Mouse (Mus musculus) heart, adult 18-20 months (tissue): ENCODE measurements around the gene Capn13. TPM values are rescaled to one million over a fixed set of nuclear protein-coding genes. Genes with fewer than 3 reads are reported as not detected.
"Not testable (repeated sequence)": the region's sequence is repeated elsewhere in the genome, so short reads cannot be mapped to it uniquely, and the experiment has no call there.

Source experiments
- DNase-seq, 2 experiments: peaks; one replicate each; pipeline ENCODE4 v3.0.0; 2021 to 2022; ENCODE audit warnings: mixed read lengths in 1 of 2
- total RNA-seq, 2 experiments: library from RNA; stranded (reverse); gene quantifications; 2 replicates each; pipeline ENCODE4 v1.2.3; 2021

Capn13 gene
- total RNA-seq, 2 experiments from 2014 or later = not detected

GRCm38 (mm10) chr17:73343632-73344390 is 56.9 kb downstream of the Capn13 start:
- DNase-seq = no peak

DNA sequence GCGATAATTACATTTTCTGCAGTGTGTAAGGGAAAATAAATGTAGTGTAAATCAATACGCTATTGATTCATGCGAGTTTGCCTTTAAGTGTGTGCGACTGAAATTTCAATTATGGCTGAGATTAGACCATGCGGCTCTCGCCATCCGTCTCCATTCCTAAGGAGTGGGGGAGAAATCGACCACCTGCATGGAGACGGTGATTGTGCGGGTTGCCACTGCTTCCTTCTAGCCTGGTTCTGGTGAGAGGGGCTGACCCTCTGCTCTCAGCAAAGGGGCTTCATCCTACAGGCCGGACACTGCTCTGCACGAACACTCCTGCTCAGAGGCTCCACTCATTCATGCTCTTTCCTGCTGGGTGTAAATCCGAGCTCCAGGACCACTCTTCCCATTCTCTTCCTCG is 58.0 kb downstream of the Capn13 start:
- DNase-seq = no peak

DNA sequence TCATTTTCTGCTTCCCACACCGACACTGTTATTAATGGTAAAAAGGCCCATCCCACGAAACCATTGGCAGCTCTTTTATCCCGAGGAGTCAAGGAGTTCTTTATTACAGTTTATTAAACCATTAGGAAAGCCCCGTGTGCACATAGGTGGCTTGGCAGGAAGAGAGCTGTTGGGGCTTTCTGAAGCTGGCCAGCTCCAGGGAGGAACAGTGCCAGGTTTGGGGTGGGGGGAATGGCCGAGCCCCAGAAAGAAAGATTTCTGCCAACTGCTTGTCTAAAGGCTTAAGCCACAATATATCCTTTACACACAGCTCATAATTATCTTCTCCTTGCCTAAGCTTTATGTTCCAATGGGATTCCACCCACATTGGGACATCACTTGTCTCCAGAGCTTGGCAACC is 71.6 kb downstream of the Capn13 start:
- no peak for DNase-seq

- no peak for DNase-seq
These were observed 75.4 kb downstream of the Capn13 start for GRCm38 (mm10) chr17:73325314-73325713.

DNA sequence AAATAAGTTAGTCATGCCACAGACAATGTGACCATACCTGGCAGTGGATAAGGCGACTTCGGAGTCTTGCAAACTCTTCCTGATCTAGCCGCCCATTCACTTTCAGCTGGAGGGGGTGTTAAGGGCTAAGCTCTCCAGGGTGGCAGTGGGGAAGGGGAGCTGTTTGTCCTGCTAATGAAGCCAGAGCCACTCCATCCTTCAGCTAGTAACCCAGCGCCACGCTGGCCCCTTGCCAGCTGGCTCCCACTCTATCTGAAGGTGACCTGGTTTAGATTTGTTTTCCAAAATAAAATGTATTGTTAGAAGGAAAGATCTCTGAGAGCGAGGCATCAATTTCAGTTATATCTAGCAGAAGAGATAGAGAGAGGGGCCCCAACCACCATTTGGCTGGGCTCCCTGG is 75.9 kb downstream of the Capn13 start:
- peak in 1 of 2 experiments; percentile 9 for DNase-seq

DNA sequence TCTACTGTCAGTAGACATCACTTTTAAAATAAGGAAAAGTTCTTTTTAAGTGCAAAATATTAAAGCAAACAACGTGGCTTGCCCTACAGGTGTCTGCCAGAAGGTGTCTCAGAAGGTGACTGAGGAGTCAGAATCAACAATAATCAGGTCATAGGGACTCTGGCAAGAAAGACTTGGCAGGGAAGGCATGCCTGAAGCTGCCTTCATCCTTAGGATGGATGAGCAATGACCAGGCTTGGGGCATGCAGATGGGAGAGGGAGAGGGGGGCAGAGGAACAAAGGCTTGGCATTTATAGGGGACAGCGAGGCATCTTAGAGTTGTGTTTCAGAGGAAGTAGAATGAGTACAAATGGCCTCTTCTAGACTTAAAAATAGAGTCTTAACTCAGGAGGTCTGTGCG is 76.7 kb downstream of the Capn13 start:
- no peak for DNase-seq

DNA sequence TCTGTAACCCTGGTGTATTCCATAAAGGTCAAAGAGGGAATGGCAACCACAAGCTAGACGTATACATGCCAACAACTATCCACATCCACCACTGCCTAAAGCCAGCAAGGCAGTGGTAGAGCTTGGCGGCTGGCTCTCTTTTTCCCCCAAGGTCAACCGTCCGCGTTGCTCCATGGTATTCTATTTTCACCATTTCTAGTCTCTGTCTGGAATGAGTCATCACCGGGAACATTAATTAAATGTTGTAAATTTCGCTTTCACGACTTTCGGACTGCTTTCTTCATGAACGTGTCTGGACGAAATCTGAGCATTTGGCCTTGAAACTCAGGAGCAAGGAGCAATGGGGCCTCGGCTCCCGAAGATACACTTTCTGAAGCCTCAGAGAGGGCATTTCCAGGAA is 85.9 kb downstream of the Capn13 start:
- no peak for DNase-seq

DNA sequence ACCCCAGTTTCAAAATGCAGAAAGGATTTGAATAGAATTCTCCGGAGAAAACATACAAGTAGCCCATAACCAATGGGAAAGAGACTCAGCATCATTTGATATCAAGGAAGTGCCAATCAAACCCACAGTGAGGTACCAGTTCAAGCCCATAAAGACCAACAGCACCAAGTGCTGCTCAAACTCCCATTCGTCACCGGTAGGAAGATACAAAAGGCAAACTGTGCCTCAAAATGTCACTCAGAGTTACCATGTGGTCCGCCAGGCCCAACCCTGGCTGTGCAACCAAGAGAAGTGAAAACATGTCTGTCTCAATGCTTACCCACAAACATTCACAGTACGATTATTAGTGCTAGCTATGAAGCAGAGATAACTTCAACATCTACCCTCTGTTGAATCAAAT is 89.2 kb downstream of the Capn13 start:
- DNase-seq = no peak

GRCm38 (mm10) chr17:73308691-73309090 is 92.0 kb downstream of the Capn13 start:
- no peak for DNase-seq

- no peak for DNase-seq
These were observed 94.0 kb downstream of the Capn13 start for GRCm38 (mm10) chr17:73306626-73307025.

DNA sequence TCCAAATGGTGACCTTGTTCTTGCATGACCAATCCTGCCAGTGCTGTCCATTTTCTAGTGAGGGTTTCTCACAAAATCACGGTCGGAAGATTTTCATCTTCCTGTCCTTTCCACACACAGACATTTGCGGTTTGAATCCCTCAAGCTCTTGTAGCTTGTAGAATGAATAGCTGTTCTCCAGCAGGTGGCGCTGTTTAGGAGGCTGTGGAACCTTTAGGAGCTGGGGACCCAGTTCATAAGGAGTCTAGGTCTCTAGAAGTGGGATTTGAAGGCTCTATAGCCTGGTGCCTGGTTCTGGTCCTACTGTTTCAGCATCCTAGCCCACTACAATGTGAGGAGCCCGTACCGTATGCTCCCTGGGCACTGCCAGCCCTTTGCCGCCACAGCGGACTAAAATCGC is 95.0 kb downstream of the Capn13 start:
- peak; percentile 28 to 67 for DNase-seq

DNA sequence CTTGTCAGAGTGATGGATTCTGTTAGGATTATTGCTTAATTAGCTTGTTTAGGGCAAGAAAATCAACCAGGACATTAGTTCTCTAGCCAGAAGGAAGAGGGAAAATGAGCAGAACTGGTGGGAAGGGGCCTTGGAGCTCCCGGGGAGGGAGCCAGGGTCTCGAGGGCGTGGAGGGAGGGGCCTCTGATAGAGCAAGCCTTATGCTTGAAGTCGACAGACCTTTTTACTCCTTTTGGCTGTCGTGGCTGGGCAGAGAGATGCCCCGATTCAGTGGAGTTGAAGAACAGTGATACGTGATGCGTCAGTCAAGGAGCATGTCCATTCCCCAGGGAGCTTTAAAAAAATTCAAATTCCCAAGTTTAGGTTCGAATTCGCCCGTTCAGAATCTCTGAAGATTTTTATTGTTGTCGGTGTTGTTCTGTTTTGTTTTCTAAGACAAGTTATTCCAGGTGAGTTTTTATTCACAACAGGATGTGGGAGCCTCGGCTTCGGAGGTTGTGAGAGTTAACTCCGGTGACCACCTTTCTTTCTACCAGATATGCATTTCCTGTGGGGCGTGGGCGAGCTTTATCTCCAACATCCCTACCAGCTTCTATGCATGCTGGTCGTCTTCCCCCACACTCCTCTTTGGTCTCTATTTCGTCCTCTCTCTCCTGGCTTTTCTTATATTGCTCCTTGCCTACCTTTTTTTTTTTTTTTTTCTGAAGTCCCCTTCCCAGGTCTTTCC is 96.4 kb downstream of the Capn13 start:
- DNase-seq = no peak

GRCm38 (mm10) chr17:73303676-73304075 is 97.0 kb downstream of the Capn13 start:
- DNase-seq = no peak

GRCm38 (mm10) chr17:73303217-73303616 is 97.4 kb downstream of the Capn13 start:
- peak; percentile 48 to 83 for DNase-seq

DNA sequence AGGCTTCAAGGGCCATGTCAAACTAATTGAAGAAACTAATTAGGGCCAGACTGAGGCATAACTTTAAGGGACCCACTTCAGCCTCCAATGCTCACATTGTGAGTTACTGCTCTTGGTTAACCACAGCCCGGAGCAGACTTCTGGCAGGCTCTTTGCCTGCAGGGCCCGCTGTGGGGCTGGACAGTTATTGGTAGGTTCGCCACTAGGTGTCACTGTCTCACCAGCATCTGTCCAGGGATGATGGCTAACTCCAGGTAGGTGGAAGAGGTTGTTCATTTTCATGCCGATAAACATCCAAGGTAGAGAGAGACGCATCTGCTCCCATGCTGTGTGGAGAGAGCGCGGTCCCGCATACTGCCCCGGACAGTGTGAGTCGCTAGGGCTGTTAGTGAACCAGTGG is 98.6 kb downstream of the Capn13 start:
- peak; percentile 78 to 82 for DNase-seq

DNA sequence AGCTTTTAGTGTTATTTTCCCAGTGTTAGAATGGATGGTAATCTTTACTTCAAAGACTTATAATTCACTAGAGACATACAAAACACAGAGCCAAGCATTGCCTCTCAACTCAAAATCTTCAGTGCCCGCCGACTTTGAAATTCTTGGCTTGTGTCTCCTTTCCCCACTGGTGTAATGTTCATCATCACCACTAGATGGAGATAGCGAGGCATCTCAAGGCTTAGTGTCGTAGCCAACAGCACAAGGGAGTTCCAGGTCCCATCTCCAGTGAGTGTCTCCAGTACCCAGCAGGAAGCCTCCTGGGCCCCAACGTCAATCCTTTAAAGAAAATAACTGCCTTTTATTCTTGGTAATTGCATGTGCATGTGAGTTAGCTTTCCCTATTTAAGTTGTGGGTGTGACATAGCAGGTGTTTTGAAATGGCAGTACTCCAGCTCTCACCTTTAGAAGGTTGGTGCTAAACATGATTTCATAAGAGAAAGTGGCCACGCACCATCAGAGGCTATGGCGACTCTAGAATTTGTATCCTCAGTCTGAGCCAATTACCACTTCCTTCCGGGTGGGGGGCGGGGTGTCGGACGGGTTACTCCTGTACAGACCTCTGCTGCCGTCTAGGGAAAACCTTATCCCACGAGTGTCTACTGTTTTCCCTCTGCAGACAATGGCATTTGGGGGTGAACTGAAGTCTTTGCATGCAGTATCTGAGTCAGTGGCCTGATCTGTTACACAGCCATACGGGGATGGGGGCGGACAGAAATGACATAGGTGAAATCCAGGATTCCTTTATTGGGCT is 99.2 kb downstream of the Capn13 start:
- DNase-seq = peak; percentile 70 to 86

DNA sequence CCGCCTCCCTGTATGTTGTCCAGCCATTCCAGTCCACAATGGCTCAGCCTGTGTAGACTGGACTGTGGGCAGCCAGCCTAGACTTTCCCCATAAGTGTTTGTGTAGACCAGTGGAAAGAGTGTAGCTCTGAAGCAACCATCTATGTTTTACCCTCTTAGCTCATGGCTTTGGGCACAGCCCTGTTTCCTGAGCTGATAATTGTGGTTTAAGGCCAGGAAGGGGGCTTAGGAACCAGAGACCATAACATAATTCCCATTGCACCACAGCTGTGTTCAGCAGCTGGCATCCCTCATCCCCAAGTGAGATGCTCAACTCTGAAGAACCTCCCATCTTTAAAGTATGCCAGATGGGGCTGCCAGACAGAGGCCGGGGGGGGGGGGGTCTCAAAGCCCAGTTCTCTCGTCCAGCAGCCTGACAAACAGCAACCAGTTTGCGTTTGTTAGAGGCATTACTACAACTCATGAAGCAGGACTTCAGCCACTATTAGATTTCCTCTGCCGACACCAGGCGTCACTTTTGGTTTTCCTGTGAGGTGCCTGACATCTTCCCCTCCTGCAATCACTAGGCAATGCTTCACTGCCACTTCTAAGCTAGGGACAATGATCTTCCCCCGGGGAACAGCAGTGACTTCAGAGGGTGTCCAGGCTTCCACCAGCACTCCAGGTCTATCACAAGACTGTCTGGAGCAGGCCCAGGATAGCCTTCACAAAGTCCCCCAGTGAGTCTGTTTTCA is 100.4 kb downstream of the Capn13 start:
- peak in 1 of 2 experiments; percentile 13 for DNase-seq

DNA sequence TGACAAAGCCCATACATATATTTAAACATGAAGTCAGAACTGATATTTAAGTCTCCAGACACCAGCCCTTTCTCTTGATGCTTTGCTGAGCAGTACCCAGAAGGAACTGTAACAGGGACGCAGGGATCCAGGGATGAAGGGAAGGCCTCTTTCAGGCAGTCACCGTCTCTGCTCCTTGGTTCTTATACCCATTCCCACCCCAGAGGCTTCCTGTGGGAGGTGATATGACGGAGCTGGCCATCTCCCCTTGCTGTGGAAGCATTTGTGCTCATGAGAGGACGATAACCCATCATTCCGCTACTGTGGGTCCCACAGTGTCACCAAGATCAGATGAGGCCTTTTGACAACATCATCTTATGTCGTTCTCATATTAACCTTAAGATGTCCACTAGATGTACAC is 101.7 kb downstream of the Capn13 start:
- DNase-seq = no peak

DNA sequence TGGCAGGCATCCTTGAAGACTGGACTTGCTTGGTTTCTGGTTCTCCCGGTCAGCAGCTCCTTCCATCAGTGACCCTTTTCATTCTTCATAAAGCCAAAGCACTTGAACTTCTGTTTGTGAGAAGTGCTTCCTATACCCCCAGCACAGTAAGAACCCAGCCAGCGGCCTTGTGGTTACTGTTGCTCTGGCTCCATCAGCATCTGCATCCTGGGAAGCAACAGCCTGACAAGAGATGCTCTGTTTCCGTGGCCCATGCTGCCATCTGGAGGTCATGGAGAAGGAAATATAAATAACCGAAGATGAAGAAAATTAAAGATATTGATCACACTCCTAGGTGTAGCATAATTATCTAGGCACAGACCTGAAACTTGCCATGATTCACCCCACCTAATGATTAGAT is 103.8 kb downstream of the Capn13 start:
- DNase-seq = peak; percentile 52 to 77

- no peak for DNase-seq
These were observed 107.4 kb downstream of the Capn13 start for GRCm38 (mm10) chr17:73293237-73293636.

- DNase-seq = no peak
These were observed 116.4 kb downstream of the Capn13 start for GRCm38 (mm10) chr17:73284301-73284700.

DNA sequence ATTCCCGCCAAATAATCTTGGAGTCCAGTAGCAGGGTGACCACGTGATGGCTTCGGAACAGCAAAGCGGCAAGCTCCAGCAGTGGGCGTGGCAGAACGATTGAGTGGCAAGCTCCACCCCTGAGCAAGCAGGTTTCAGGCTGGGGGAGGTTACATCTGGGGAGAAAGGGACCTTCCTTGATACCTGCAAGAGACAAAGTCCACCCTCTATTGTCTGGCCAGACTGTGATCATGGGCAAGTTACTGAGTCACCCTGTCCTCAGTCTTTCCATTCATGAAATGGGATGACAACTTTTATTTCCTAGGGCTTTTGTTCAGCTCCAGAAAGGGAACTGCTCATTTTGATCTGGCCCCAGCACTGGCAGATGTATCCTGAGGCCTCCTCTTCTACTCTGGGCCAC is 118.0 kb downstream of the Capn13 start:
- not testable (repeated sequence) for DNase-seq
